In genomic region chr9:88416752-88417151, GRCm38 (mm10) we compare ENCODE assay signal across 17 mouse cellular contexts. TPM values are rescaled to one million over a fixed set of nuclear protein-coding genes. Genes with fewer than 3 reads are reported as not detected.
"Had no signal": no experiment of that assay in that cellular context is flagged by ENCODE, and none has a peak within 500 bp of the region (broad histone marks: within the 10 kb centered on the region; RNA-seq: fewer than 3 reads in every experiment).

No protein-coding gene starts in this region.

- H3K36me3 ChIP-seq: stomach, embryonic 15.5 days had no signal

- H3K4me2 ChIP-seq: neural tube, embryonic 15.5 days; stomach, embryonic 15.5 days had no signal

- H3K9ac ChIP-seq: neural tube, embryonic 15.5 days; stomach, embryonic 15.5 days had no signal

- H3K4me1 ChIP-seq: neural tube, embryonic 15.5 days; stomach, embryonic 15.5 days had no signal

- H3K9me3 ChIP-seq: neural tube, embryonic 15.5 days; stomach, embryonic 15.5 days had no signal

- H3K4me3 ChIP-seq: neural tube, embryonic 15.5 days; stomach, embryonic 15.5 days had no signal

- H3K27ac ChIP-seq: neural tube, embryonic 15.5 days; stomach, embryonic 15.5 days; stomach, postnatal 0 days had no signal

- DNase-seq: retina, postnatal 1 day; right cerebral cortex, adult 18-20 months; right cerebral cortex, postnatal 14 days; right cerebral cortex, postnatal 25 days; right cerebral cortex, postnatal 4 days; spleen, adult 18-20 months; thymus, adult 18-20 months; thymus, adult 2 months; thymus, postnatal 14 days; thymus, postnatal 25 days; thymus, postnatal 36 days; thymus, postnatal 4 days had no signal

- H3K27me3 ChIP-seq: neural tube, embryonic 15.5 days; stomach, embryonic 15.5 days had no signal

RNA-seq across cellular contexts. Expression of gene Gm20537, which starts 39.7 kb away (rescaled TPM):
- polyA plus RNA-seq: spleen, adult 2 months; stomach, postnatal 0 days; thymus, postnatal 0 days had no signal
